Mouse (Mus musculus) liver, embryonic 13.5 days (tissue): ENCODE data around the gene Rin1. TPM values are rescaled to one million over a fixed set of nuclear protein-coding genes. Genes with fewer than 3 reads are reported as not detected.

Experiments used
- ATAC-seq: fragments of 200-750 bp; cut with Nextera tagmentation; 2 replicates; pipeline ENCODE4 v1.8.0; 2017; ENCODE audit warnings: low read depth, mild to moderate bottlenecking, moderate number of reproducible peaks, moderate library complexity
- DNase-seq: peaks from one replicate; pipeline ENCODE4 v3.0.0; 2022
- H3K27ac ChIP-seq: fragments of 300-500 bp; sonication (generic); 2 replicates; pipeline ENCODE4 v1.5.1; 2015; ENCODE audit warnings: moderate library complexity, mild to moderate bottlenecking, inconsistent platforms
- H3K27me3 ChIP-seq: fragments of 300-500 bp; sonication (generic); 2 replicates; pipeline ENCODE4 v1.6.1; 2015; ENCODE audit warnings: mild to moderate bottlenecking, inconsistent platforms
- H3K36me3 ChIP-seq: fragments of 300-500 bp; sonication (generic); 2 replicates; pipeline ENCODE4 v1.6.1; 2015; ENCODE audit warnings: mild to moderate bottlenecking, inconsistent platforms
- H3K4me1 ChIP-seq: fragments of 300-500 bp; sonication (generic); replicated peaks from 2 replicates; pipeline ENCODE4 v1.6.1; 2015; ENCODE audit warnings: inconsistent platforms
- H3K4me2 ChIP-seq: fragments of 300-500 bp; sonication (generic); 2 replicates; pipeline ENCODE4 v1.6.1; 2015; ENCODE audit warnings: inconsistent platforms, mild to moderate bottlenecking, moderate library complexity
- H3K4me3 ChIP-seq: fragments of 300-500 bp; sonication (generic); replicated peaks from 2 replicates; pipeline ENCODE4 v1.5.1; 2015; ENCODE audit warnings: mild to moderate bottlenecking, inconsistent platforms
- H3K9ac ChIP-seq: fragments of 300-500 bp; sonication (generic); 2 replicates; pipeline ENCODE4 v1.6.1; 2015; ENCODE audit warnings: mild to moderate bottlenecking, inconsistent platforms
- H3K9me3 ChIP-seq: fragments of 300-500 bp; sonication (generic); replicated peaks from 2 replicates; pipeline ENCODE4 v1.6.1; 2016; ENCODE audit warnings: inconsistent platforms
- WGBS: fragments of 180-500 bp; shearing (Covaris S2); methylation state at CpG from one replicate; pipeline ENCODE4 v1.1.7; 2015; ENCODE audit not compliant: insufficient replicate concordance; 5-methylcytosine and 5-hydroxymethylcytosine counted together
- polyA plus RNA-seq: library from polyadenylated mRNA; unstranded; fragments of >200 nt; fragmentation: Nextera tagmentation; extraction: Ambion mirVana; gene quantifications from 2 replicates; pipeline ENCODE4 v1.2.1, GENCODE M21; 2015

Gene Rin1
- polyA plus RNA-seq, 1 experiment from 2014 or later = 0.33 TPM

- peaks cover 59% of the 10 kb centered on the region for H3K4me1 ChIP-seq
- no peak for DNase-seq
- H3K4me3 ChIP-seq = no peak overlapping the region
- H3K4me2 ChIP-seq = no peak overlapping the region
- no peaks in the 10 kb centered on the region for H3K36me3 ChIP-seq
- H3K9ac ChIP-seq = no peak overlapping the region; the same call in 1 of the 2 replicates
- H3K9me3 ChIP-seq = no peaks in the 10 kb centered on the region
- WGBS = 37% methylated on average over 5 of the region's 5 CpGs
- ATAC-seq = no peak
- peaks cover 4% of the 10 kb centered on the region for H3K27me3 ChIP-seq
- no peak overlapping the region for H3K27ac ChIP-seq
Observed at GRCm38 (mm10) chr19:5060365-5061330, 10.4 kb downstream of the Rin1 start.

GRCm38 (mm10) chr19:5062041-5062440 lies 11.8 kb downstream of the Rin1 start:
- H3K9ac ChIP-seq = no peak overlapping the region
- no peaks in the 10 kb centered on the region for H3K36me3 ChIP-seq
- 56% methylated on average over 5 of the region's 5 CpGs for WGBS
- no peak overlapping the region for H3K4me3 ChIP-seq
- ATAC-seq = no peak
- H3K9me3 ChIP-seq = no peaks in the 10 kb centered on the region
- peaks cover 5% of the 10 kb centered on the region for H3K27me3 ChIP-seq
- peaks cover 57% of the 10 kb centered on the region for H3K4me1 ChIP-seq
- no peak overlapping the region for H3K27ac ChIP-seq
- DNase-seq = no peak
- no peak overlapping the region for H3K4me2 ChIP-seq

- Histone ChIP-seq H3K4me2 (no peak overlapping the region), H3K9me3 (no peaks in the 10 kb centered on the region), H3K36me3 (no peaks in the 10 kb centered on the region), H3K27ac (no peak overlapping the region), H3K4me3 (no peak overlapping the region), H3K4me1 (peaks cover 59% of the 10 kb centered on the region), H3K9ac (no peak overlapping the region), H3K27me3 (peaks cover 9% of the 10 kb centered on the region)
- 75% methylated on average over 6 of the region's 6 CpGs for WGBS
- DNase-seq (no peak), ATAC-seq (no peak)
Observed at GRCm38 (mm10) chr19:5062446-5062845, 12.2 kb downstream of the Rin1 start.

- Histone ChIP-seq H3K4me1 (peaks cover 55% of the 10 kb centered on the region), H3K27ac (no peak overlapping the region), H3K9ac (no peak overlapping the region), H3K4me3 (no peak overlapping the region), H3K36me3 (no peaks in the 10 kb centered on the region), H3K27me3 (peaks cover 35% of the 10 kb centered on the region), H3K9me3 (no peaks in the 10 kb centered on the region), H3K4me2 (no peak overlapping the region)
- ATAC-seq (no peak), DNase-seq (no peak)
- WGBS = 55% methylated on average over 7 of the region's 7 CpGs
Observed at GRCm38 (mm10) chr19:5065104-5065503, 14.8 kb downstream of the Rin1 start.

- peak overlapping the region; percentile 57 for H3K4me3 ChIP-seq
- ATAC-seq (peak; percentile 88), DNase-seq (peak; percentile 68)
- H3K27me3 ChIP-seq = peaks cover 50% of the 10 kb centered on the region
- peak overlapping the region; percentile 87 for H3K27ac ChIP-seq
- H3K36me3 ChIP-seq = no peaks in the 10 kb centered on the region
- H3K9me3 ChIP-seq = no peaks in the 10 kb centered on the region
- peaks cover 63% of the 10 kb centered on the region for H3K4me1 ChIP-seq
- peak overlapping the region; percentile 85 for H3K4me2 ChIP-seq
- H3K9ac ChIP-seq = peak overlapping the region; percentile 74
- 3% methylated on average over 15 of the region's 15 CpGs for WGBS
Observed at GRCm38 (mm10) chr19:5067040-5067799, 16.9 kb downstream of the Rin1 start.

GRCm38 (mm10) chr19:5067867-5068569 lies 17.7 kb downstream of the Rin1 start, which contains the start of gene Cd248:
Gene Cd248, plus strand, starts transcription at chr19:5068078.
- H3K9ac ChIP-seq = peak within 1 kb of the TSS; percentile 74
- H3K27ac ChIP-seq = peak within 1 kb of the TSS; percentile 87
- H3K4me2 ChIP-seq = peak within 1 kb of the TSS; percentile 85
- no peaks in the 10 kb centered on the region for H3K9me3 ChIP-seq
- ATAC-seq = peak; percentile 28; the same call in 1 of the 2 replicates
- peak within 1 kb of the TSS; percentile 57 for H3K4me3 ChIP-seq
- peaks cover 71% of the 10 kb centered on the region for H3K4me1 ChIP-seq
- H3K36me3 ChIP-seq = no peaks in the 10 kb centered on the region
- WGBS = 2% methylated on average over 56 of the region's 56 CpGs
- H3K27me3 ChIP-seq = peaks cover 50% of the 10 kb centered on the region
- no peak for DNase-seq

- 39% methylated on average over 21 of the region's 21 CpGs for WGBS
- peak overlapping the region; percentile 85 for H3K4me2 ChIP-seq
- peak overlapping the region; percentile 57 for H3K4me3 ChIP-seq
- no peak for ATAC-seq
- peaks cover 55% of the 10 kb centered on the region for H3K27me3 ChIP-seq
- DNase-seq = no peak
- peaks cover 72% of the 10 kb centered on the region for H3K4me1 ChIP-seq
- H3K9ac ChIP-seq = peak overlapping the region; percentile 74
- no peak overlapping the region; the same call in 1 of the 2 replicates for H3K27ac ChIP-seq
- no peaks in the 10 kb centered on the region for H3K36me3 ChIP-seq
- H3K9me3 ChIP-seq = no peaks in the 10 kb centered on the region
Observed at GRCm38 (mm10) chr19:5068570-5069234, 18.4 kb downstream of the Rin1 start.

- peak overlapping the region; percentile 85; the same call in 1 of the 2 replicates for H3K4me2 ChIP-seq
- H3K27ac ChIP-seq = no peak overlapping the region
- no peaks in the 10 kb centered on the region for H3K9me3 ChIP-seq
- 0 out of 2 replicates have a peak overlapping the region, but pooled peaks have one; percentile 57 for H3K4me3 ChIP-seq
- H3K9ac ChIP-seq = no peak overlapping the region
- 61% methylated on average over 5 of the region's 5 CpGs for WGBS
- ATAC-seq (no peak), DNase-seq (no peak)
- peaks cover 57% of the 10 kb centered on the region for H3K27me3 ChIP-seq
- H3K4me1 ChIP-seq = peaks cover 72% of the 10 kb centered on the region
- H3K36me3 ChIP-seq = no peaks in the 10 kb centered on the region
Observed at GRCm38 (mm10) chr19:5069486-5069885, 19.2 kb downstream of the Rin1 start.

- Histone ChIP-seq H3K4me3 (no peak overlapping the region), H3K4me1 (peaks cover 69% of the 10 kb centered on the region), H3K27me3 (peaks cover 62% of the 10 kb centered on the region)
Observed at GRCm38 (mm10) chr19:5069978-5070377, 19.7 kb downstream of the Rin1 start.

GRCm38 (mm10) chr19:5071077-5071476 lies 20.8 kb downstream of the Rin1 start:
- no peaks in the 10 kb centered on the region for H3K36me3 ChIP-seq
- peak overlapping the region; percentile 84 for H3K4me2 ChIP-seq
- peak overlapping the region; percentile 67 for H3K9ac ChIP-seq
- peaks cover 68% of the 10 kb centered on the region for H3K27me3 ChIP-seq
- no peak for ATAC-seq
- H3K27ac ChIP-seq = peak overlapping the region; percentile 7; the same call in 1 of the 2 replicates
- peaks cover 63% of the 10 kb centered on the region for H3K4me1 ChIP-seq
- no peaks in the 10 kb centered on the region for H3K9me3 ChIP-seq
- 17% methylated on average over 11 of the region's 11 CpGs for WGBS
- DNase-seq = no peak
- peak overlapping the region; percentile 59 for H3K4me3 ChIP-seq

More at GRCm38 (mm10) chr19:5069978-5070377, 19.7 kb downstream of the Rin1 start:
- no peaks in the 10 kb centered on the region for H3K36me3 ChIP-seq
- WGBS = 74% methylated on average over 7 of the region's 7 CpGs
- DNase-seq = no peak
- no peak overlapping the region for H3K27ac ChIP-seq
- no peaks in the 10 kb centered on the region for H3K9me3 ChIP-seq
- H3K4me2 ChIP-seq = peak overlapping the region; percentile 84; the same call in 1 of the 2 replicates
- H3K9ac ChIP-seq = no peak overlapping the region
- ATAC-seq = no peak
